Mouse (Mus musculus) liver, embryonic 13.5 days (tissue): ENCODE results near the gene Sppl3. TPM values are rescaled to one million over a fixed set of nuclear protein-coding genes. Genes with fewer than 3 reads are reported as not detected.
A peak's percentile ranks its signal among the peaks of the same experiment; 100 is the strongest.

Source experiments
- ATAC-seq: fragments of 200-750 bp; cut with Nextera tagmentation; 2 replicates; pipeline ENCODE4 v1.8.0; 2017; ENCODE audit warnings: low read depth, mild to moderate bottlenecking, moderate number of reproducible peaks, moderate library complexity
- DNase-seq: peaks from one replicate; pipeline ENCODE4 v3.0.0; 2022
- H3K27ac ChIP-seq: fragments of 300-500 bp; sonication (generic); 2 replicates; pipeline ENCODE4 v1.5.1; 2015; ENCODE audit warnings: moderate library complexity, mild to moderate bottlenecking, inconsistent platforms
- H3K27me3 ChIP-seq: fragments of 300-500 bp; sonication (generic); 2 replicates; pipeline ENCODE4 v1.6.1; 2015; ENCODE audit warnings: mild to moderate bottlenecking, inconsistent platforms
- H3K36me3 ChIP-seq: fragments of 300-500 bp; sonication (generic); 2 replicates; pipeline ENCODE4 v1.6.1; 2015; ENCODE audit warnings: mild to moderate bottlenecking, inconsistent platforms
- H3K4me1 ChIP-seq: fragments of 300-500 bp; sonication (generic); replicated peaks from 2 replicates; pipeline ENCODE4 v1.6.1; 2015; ENCODE audit warnings: inconsistent platforms
- H3K4me2 ChIP-seq: fragments of 300-500 bp; sonication (generic); 2 replicates; pipeline ENCODE4 v1.6.1; 2015; ENCODE audit warnings: inconsistent platforms, mild to moderate bottlenecking, moderate library complexity
- H3K4me3 ChIP-seq: fragments of 300-500 bp; sonication (generic); replicated peaks from 2 replicates; pipeline ENCODE4 v1.5.1; 2015; ENCODE audit warnings: mild to moderate bottlenecking, inconsistent platforms
- H3K9ac ChIP-seq: fragments of 300-500 bp; sonication (generic); 2 replicates; pipeline ENCODE4 v1.6.1; 2015; ENCODE audit warnings: mild to moderate bottlenecking, inconsistent platforms
- H3K9me3 ChIP-seq: fragments of 300-500 bp; sonication (generic); replicated peaks from 2 replicates; pipeline ENCODE4 v1.6.1; 2016; ENCODE audit warnings: inconsistent platforms
- WGBS: fragments of 180-500 bp; shearing (Covaris S2); methylation state at CpG from one replicate; pipeline ENCODE4 v1.1.7; 2015; ENCODE audit not compliant: insufficient replicate concordance; 5-methylcytosine and 5-hydroxymethylcytosine counted together
- polyA plus RNA-seq: library from polyadenylated mRNA; unstranded; fragments of >200 nt; fragmentation: Nextera tagmentation; extraction: Ambion mirVana; gene quantifications from 2 replicates; pipeline ENCODE4 v1.2.1, GENCODE M21; 2015

Sppl3 gene
- polyA plus RNA-seq, 1 experiment from 2014 or later, result 4.7 TPM

DNA sequence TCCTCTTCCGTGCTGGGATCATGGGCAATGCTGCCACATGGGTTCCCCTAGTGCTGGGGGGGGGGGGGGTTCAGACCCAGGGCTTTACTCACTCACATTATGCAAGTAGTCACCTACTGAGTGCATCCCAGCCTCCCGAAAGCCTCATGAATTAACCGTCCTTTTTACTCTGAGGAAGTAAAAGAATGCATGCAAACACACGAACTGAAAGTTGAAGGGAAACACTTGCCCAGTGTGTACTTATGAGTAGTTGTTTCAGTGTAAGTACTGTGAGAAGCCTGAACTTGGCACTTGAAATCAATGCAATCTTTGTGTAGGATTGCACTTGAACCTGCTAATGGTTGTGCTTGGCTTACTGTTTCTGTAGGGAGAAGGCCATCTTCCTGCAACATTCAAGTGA is 4.2 kb downstream of the Sppl3 start:
- Histone ChIP-seq H3K27me3 (no peaks in the 10 kb centered on the region), H3K4me1 (peaks cover 86% of the 10 kb centered on the region), H3K4me3 (0 out of 2 replicates have a peak overlapping the region, but pooled peaks have one; percentile 4), H3K4me2 (peak overlapping the region; percentile 48), H3K9me3 (no peaks in the 10 kb centered on the region), H3K9ac (peak overlapping the region; percentile 35; the same call in 1 of the 2 replicates), H3K36me3 (no peaks in the 10 kb centered on the region), H3K27ac (peak overlapping the region; percentile 79)
- 43% methylated on average over 4 of the region's 4 CpGs for WGBS
- ATAC-seq (no peak), DNase-seq (no peak)

DNA sequence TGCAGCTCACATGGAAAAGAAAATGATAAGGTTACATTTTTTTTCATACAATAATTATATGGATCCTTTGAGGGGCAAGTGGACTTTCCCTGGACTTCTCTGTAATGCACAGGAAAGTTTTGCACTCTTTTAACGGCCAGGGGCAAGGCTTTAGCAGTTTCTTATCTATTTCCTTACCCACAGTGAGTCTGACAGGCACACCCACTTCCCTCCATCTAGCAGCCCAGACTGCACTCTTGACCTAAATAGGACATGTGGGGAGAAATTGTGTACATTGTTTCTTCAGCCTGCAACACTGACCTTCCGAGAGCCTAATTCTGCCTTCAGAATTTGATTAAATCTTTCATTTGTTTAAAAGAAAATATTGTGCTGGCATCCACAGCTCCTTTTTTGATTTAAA is 7.3 kb downstream of the Sppl3 start:
- no peaks in the 10 kb centered on the region for H3K27me3 ChIP-seq
- H3K4me2 ChIP-seq, result peak overlapping the region; percentile 68
- H3K27ac ChIP-seq, result peak overlapping the region; percentile 86
- ATAC-seq (peak; percentile 89), DNase-seq (peak; percentile 59)
- peak overlapping the region; percentile 69 for H3K9ac ChIP-seq
- no peaks in the 10 kb centered on the region for H3K36me3 ChIP-seq
- no peaks in the 10 kb centered on the region for H3K9me3 ChIP-seq
- 2% methylated on average over 2 of the region's 2 CpGs for WGBS
- peak overlapping the region; percentile 34 for H3K4me3 ChIP-seq
- peaks cover 78% of the 10 kb centered on the region for H3K4me1 ChIP-seq

DNA sequence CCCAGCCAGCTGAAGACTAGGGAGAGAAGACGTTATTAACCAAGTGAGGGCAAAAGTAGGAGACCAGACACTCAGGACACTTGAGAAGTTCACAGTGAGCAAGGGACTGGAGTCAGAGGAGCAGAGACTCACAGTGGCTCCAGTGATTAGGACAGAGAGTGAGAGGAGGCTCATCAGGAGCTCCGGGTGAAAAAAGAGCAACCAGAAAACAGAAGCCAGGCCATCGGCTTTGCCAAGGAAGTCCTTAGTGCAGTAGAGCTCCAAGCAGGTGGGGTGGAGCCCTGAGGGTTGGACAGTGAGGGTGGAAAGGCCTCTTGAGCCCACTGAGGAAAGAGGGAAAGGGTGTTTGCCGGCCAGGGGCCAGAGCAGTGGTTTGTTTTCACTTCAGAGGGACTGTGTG is 7.9 kb downstream of the Sppl3 start:
- H3K4me2 ChIP-seq, result peak overlapping the region; percentile 68
- H3K36me3 ChIP-seq, result no peaks in the 10 kb centered on the region
- H3K9ac ChIP-seq, result peak overlapping the region; percentile 69
- DNase-seq (no peak), ATAC-seq (peak; percentile 54)
- H3K27me3 ChIP-seq, result no peaks in the 10 kb centered on the region
- H3K4me3 ChIP-seq, result peak overlapping the region; percentile 34
- 12% methylated on average over 4 of the region's 4 CpGs for WGBS
- peaks cover 73% of the 10 kb centered on the region for H3K4me1 ChIP-seq
- H3K9me3 ChIP-seq, result no peaks in the 10 kb centered on the region
- H3K27ac ChIP-seq, result peak overlapping the region; percentile 86

DNA sequence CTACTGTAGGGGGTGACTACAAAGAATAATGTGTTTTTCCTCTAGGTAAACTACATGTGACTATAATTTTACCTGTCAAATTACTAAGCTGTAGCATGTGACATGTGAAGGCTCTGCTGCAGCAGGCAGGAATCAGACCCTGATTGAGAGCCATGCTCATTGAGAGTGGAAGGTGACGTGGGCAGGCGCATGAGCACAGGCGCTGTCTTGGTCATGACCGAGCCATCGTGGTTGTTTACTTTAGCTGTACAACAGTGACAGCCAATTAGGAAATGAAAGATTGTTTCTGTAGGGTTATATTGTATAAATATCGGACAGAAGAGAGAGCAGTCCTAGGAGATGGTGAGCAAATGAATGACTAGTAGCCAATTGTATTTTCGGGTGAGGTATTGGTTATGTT is 11.1 kb downstream of the Sppl3 start:
- H3K9me3 ChIP-seq, result no peaks in the 10 kb centered on the region
- H3K4me3 ChIP-seq, result no peak overlapping the region
- H3K4me2 ChIP-seq, result no peak overlapping the region
- no peaks in the 10 kb centered on the region for H3K36me3 ChIP-seq
- ATAC-seq, result no peak
- H3K4me1 ChIP-seq, result peaks cover 68% of the 10 kb centered on the region
- WGBS, result 86% methylated on average over 7 of the region's 7 CpGs
- DNase-seq, result no peak
- H3K27me3 ChIP-seq, result no peaks in the 10 kb centered on the region
- no peak overlapping the region for H3K9ac ChIP-seq
- H3K27ac ChIP-seq, result no peak overlapping the region

DNA sequence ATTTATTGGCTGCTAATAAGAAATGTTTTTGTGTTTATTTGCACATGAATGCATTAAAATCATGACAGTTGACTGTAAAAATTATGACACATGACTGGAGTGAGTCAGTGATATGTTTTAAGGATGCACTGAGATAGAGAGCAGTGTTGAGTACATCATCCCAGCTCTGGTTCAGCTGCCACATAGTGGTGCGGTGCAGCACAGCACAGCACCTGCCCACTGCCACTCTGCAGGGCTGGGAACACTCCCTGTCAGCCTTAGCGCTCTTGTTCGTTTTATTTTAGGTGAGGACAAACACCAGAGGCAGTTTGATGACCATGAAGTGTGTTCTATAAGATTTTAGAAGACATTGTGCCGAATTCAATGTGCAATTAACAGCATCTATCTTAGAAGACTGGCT is 15.2 kb downstream of the Sppl3 start:
- Histone ChIP-seq H3K27me3 (no peaks in the 10 kb centered on the region), H3K4me1 (peaks cover 64% of the 10 kb centered on the region), H3K9ac (no peak overlapping the region), H3K36me3 (peaks cover 7% of the 10 kb centered on the region; the same call in 1 of the 2 replicates), H3K27ac (no peak overlapping the region), H3K4me3 (no peak overlapping the region), H3K9me3 (no peaks in the 10 kb centered on the region), H3K4me2 (no peak overlapping the region)
- 76% methylated on average over 4 of the region's 4 CpGs for WGBS
- ATAC-seq (no peak), DNase-seq (no peak)

DNA sequence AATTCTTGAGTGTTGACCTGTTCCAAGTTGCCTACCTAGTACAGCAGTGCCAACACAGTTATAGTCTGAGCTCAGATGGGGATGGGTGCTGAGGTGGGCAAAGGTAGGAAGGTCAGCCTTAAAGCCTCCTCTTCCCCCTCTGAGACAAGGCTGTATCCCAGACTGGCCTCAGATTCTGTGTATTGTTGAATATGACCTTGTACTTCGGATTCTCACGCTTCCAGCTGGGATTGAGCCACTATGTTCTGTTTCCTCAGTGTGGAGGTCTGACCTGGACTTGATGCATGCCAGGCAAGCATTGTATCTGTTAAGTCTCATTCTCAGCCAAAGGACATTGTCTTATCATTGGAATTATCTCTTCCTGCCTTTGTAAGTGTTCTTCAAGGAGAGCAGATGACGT is 16.2 kb downstream of the Sppl3 start:
- Histone ChIP-seq H3K4me2 (no peak overlapping the region), H3K4me1 (peaks cover 73% of the 10 kb centered on the region), H3K36me3 (peaks cover 7% of the 10 kb centered on the region; the same call in 1 of the 2 replicates), H3K27me3 (no peaks in the 10 kb centered on the region), H3K9ac (no peak overlapping the region), H3K27ac (0 out of 2 replicates have a peak overlapping the region, but pooled peaks have one; percentile 2), H3K4me3 (no peak overlapping the region), H3K9me3 (no peaks in the 10 kb centered on the region)
- no peak for DNase-seq
- ATAC-seq, result no peak
- 79% methylated on average over 3 of the region's 3 CpGs for WGBS

DNA sequence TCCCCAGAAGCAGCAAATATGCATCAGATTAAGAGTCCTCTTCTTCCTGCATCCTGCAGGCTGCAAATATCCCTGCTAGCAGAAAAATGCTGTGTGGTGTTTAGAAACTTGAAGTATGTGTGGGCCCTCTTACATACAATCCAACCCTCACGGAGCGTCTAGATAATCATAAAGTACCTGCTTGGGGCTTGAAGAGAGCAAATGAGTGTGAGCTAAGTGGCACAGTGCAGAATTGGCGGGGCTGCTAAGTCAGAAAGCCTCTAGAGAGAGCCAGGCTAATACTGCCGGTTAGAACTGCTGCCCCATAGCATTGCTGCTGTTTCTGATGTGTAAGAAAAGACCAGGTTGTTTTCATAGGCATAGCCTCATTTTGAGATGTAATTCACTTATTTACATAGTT is 18.0 kb downstream of the Sppl3 start:
- Histone ChIP-seq H3K4me2 (no peak overlapping the region), H3K4me1 (peaks cover 90% of the 10 kb centered on the region), H3K4me3 (no peak overlapping the region), H3K9ac (no peak overlapping the region), H3K9me3 (no peaks in the 10 kb centered on the region), H3K36me3 (peaks cover 7% of the 10 kb centered on the region; the same call in 1 of the 2 replicates), H3K27ac (no peak overlapping the region), H3K27me3 (no peaks in the 10 kb centered on the region)
- DNase-seq, result no peak
- WGBS, result 95% methylated on average over 4 of the region's 4 CpGs
- ATAC-seq, result no peak

DNA sequence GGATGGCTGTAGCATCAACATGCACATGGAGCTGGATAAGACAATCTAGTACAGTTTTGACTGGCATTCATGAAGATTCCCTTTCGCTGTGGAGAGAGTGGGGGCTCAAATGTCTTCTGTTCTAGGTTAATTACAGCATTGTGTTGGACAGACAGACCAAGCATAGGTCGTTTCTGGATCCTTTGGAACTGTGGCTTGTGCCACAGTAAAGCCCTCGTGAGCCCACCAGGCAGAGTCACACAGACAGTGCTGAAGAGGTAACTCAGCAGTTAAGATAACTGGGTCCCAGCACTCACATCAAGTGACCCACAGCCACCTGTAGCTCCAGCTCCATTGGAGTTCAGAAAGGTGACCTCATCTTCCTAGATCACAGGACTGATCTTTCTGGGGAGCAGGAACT is 18.6 kb downstream of the Sppl3 start:
- Histone ChIP-seq H3K9ac (no peak overlapping the region), H3K4me2 (no peak overlapping the region), H3K9me3 (no peaks in the 10 kb centered on the region), H3K27ac (no peak overlapping the region), H3K36me3 (peaks cover 7% of the 10 kb centered on the region; the same call in 1 of the 2 replicates), H3K27me3 (no peaks in the 10 kb centered on the region), H3K4me1 (peaks cover 86% of the 10 kb centered on the region), H3K4me3 (no peak overlapping the region)
- WGBS, result 86% methylated on average over 3 of the region's 3 CpGs
- DNase-seq (no peak), ATAC-seq (no peak)

DNA sequence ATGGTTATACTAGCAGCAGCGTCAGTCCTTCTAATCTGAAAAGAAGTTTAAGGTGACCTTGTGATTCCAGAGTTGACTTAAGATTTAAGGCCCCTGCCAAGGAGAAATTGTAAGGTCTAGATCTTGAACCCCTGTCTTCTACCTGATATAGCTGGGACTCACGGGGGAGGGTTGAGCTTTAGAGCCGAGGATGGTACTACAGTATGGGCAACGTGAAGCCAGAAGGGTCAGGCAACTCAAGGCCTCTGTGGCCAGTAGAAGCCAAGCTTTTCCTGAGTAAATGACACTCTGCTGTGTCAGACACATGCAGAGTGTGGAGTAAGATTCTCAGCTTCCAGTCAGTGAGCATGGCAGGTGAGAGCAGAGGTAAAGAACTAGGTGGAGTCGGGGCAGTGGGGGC is 20.6 kb downstream of the Sppl3 start:
- Histone ChIP-seq H3K9ac (0 out of 2 replicates have a peak overlapping the region, but pooled peaks have one; percentile 3), H3K4me2 (no peak overlapping the region)
- 72% methylated on average over 5 of the region's 5 CpGs for WGBS

DNA sequence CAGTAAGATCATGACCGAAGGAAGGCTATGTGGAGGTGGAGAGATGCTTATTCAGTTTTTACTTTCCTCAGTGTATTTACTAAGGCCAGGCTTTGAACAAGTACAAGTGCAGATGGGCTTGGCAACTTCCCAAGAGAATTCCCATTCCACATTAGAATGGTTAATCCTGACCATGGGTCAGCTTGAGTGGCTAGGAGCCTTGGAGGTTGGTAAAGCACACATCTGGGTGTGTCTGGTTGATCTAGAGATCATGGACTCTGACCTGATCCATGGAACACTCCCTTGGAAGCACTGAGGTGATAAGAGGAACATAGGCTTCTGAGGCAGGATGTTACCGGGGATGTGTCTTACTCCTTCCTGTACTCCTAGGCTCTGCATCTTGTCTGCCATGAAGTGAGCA is 21.7 kb downstream of the Sppl3 start:
- no peak overlapping the region for H3K9ac ChIP-seq
- H3K4me3 ChIP-seq, result no peak overlapping the region
- no peaks in the 10 kb centered on the region for H3K27me3 ChIP-seq
- H3K27ac ChIP-seq, result no peak overlapping the region
- H3K4me2 ChIP-seq, result no peak overlapping the region
- WGBS, result 70% methylated on average over 2 of the region's 2 CpGs
- H3K4me1 ChIP-seq, result peaks cover 91% of the 10 kb centered on the region
- ATAC-seq, result no peak
- no peaks in the 10 kb centered on the region for H3K9me3 ChIP-seq
- no peak for DNase-seq
- H3K36me3 ChIP-seq, result peaks cover 7% of the 10 kb centered on the region; the same call in 1 of the 2 replicates

More for the DNA sequence above, 20.6 kb downstream of the Sppl3 start:
- H3K9me3 ChIP-seq, result no peaks in the 10 kb centered on the region
- DNase-seq (no peak), ATAC-seq (no peak)
- H3K27me3 ChIP-seq, result no peaks in the 10 kb centered on the region
- H3K36me3 ChIP-seq, result peaks cover 7% of the 10 kb centered on the region; the same call in 1 of the 2 replicates
- no peak overlapping the region for H3K4me3 ChIP-seq
- H3K27ac ChIP-seq, result no peak overlapping the region
- H3K4me1 ChIP-seq, result peaks cover 89% of the 10 kb centered on the region

DNA sequence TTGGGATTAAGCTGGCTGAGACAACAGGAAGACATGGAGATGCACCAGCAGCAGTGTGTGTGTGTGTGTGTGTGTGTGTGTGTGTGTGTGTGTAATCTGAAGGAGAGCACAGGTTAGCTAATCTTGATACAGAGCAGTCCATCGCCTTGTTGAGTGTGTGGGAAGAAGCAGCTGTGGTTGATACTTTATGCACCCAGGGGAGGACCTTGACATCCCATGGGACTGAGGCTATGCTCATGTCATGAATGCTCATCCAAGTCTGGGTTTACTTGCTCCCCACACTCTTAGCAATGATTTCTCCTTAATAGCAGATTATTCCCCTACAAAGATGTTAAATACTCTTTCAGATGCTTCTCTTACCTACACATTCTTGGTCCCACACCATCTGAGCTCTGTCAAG is 24.3 kb downstream of the Sppl3 start:
- WGBS, result 23% methylated on average over 1 of the region's 1 CpGs
- no peaks in the 10 kb centered on the region for H3K36me3 ChIP-seq
- no peak overlapping the region for H3K4me3 ChIP-seq
- no peak overlapping the region for H3K27ac ChIP-seq
- no peak overlapping the region for H3K9ac ChIP-seq
- no peak for ATAC-seq
- peaks cover 90% of the 10 kb centered on the region for H3K4me1 ChIP-seq
- no peak overlapping the region for H3K4me2 ChIP-seq
- DNase-seq, result no peak
- H3K9me3 ChIP-seq, result no peaks in the 10 kb centered on the region
- no peaks in the 10 kb centered on the region for H3K27me3 ChIP-seq

DNA sequence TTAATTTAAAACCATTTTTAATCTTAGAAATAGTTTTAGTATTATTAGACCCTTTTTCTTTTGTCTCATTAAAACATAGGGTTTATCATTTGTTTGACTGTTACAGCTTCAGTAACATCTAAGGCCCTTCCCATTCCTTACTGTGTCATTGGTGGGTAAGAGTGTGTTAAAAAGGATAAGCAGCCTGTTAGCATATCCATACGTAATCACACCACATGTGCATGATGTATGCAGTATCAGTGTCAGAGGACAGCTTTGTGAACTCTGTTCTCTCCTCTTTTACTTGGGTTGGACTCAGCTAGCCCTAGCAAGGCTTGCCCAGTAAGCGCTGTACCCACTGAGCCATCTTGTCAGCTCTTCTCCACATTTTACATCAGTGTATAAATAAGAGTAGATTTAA is 26.2 kb downstream of the Sppl3 start:
- H3K4me1 ChIP-seq, result peaks cover 86% of the 10 kb centered on the region
- DNase-seq (no peak), ATAC-seq (peak; percentile 76)
- H3K4me3 ChIP-seq, result no peak overlapping the region
- H3K9me3 ChIP-seq, result no peaks in the 10 kb centered on the region
- WGBS, result 59% methylated on average over 2 of the region's 2 CpGs
- no peak overlapping the region for H3K4me2 ChIP-seq
- no peak overlapping the region for H3K9ac ChIP-seq
- H3K27me3 ChIP-seq, result no peaks in the 10 kb centered on the region
- peak overlapping the region; percentile 5; the same call in 1 of the 2 replicates for H3K27ac ChIP-seq
- H3K36me3 ChIP-seq, result peaks cover 5% of the 10 kb centered on the region; the same call in 1 of the 2 replicates
